Mouse (Mus musculus) embryonic fibroblast, embryonic 13.5 days (primary cell): Measurements from ENCODE around the gene Foxb1. TPM values are rescaled to one million over a fixed set of nuclear protein-coding genes. Genes with fewer than 3 reads are reported as not detected.

Experiments
- H3K27ac ChIP-seq: 2 replicates; pipeline ENCODE4 v1.5.1; 2012; ENCODE audit warnings: low read length, control low read depth, inconsistent platforms; ENCODE audit not compliant: insufficient read depth
- H3K4me1 ChIP-seq: 2 replicates; pipeline ENCODE4 v1.6.1; 2011; ENCODE audit warnings: low read length; ENCODE audit not compliant: control insufficient read depth, insufficient read depth
- H3K4me3 ChIP-seq: 2 replicates; pipeline ENCODE4 v1.5.1; 2011; ENCODE audit warnings: mild to moderate bottlenecking, control low read depth, low read length; ENCODE audit not compliant: insufficient read depth
- CTCF ChIP-seq: IDR thresholded peaks from 2 replicates; pipeline ENCODE4 v1.5.1; 2011; ENCODE audit warnings: mild to moderate bottlenecking, control low read depth, low read length, moderate library complexity, borderline replicate concordance; ENCODE audit not compliant: insufficient read depth
- POLR2A ChIP-seq: IDR thresholded peaks from 2 replicates; pipeline ENCODE4 v1.6.1; 2011; ENCODE audit warnings: low read depth, mild to moderate bottlenecking, control low read depth, low read length, moderate library complexity
- polyA plus RNA-seq: library from polyadenylated mRNA; stranded (reverse); fragments of >200 nt; gene quantifications from 2 replicates; pipeline ENCODE4 v1.2.4, GENCODE M21; 2011; ENCODE audit warnings: low read depth; ENCODE audit not compliant: missing spikeins, insufficient read length

The Foxb1 gene
- polyA plus RNA-seq, 1 experiment, result not detected

DNA sequence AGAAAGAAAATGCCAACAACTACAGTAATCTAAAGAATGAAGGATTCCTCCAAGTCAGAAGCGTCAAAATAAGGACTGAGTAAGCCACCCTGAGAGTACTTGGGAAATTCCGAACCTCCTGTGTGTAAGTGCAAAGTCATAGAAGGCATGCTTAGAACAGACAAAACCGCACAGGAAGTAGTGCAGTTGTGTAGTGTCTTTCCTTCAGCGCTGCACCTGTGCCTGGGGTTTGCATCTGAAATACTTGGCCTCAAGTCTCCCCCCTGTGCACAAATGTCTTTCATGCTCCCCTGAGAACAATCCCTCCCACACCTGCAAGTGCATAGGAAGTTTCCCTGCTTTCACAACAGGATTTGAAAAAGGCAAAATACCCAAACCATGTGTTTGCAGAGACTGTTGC, 3.5 kb downstream of the Foxb1 start:
- TF ChIP-seq POLR2A (no peak), CTCF (no peak)
- Histone ChIP-seq H3K27ac (no peak overlapping the region), H3K4me3 (no peak overlapping the region), H3K4me1 (no peaks in the 10 kb centered on the region)

GRCm38 (mm10) chr9:69756456-69756855, 4.3 kb downstream of the Foxb1 start:
- no peak overlapping the region for H3K27ac ChIP-seq
- no peak overlapping the region for H3K4me3 ChIP-seq
- no peak for TF ChIP-seq CTCF
- TF ChIP-seq POLR2A, result no peak
- no peaks in the 10 kb centered on the region for H3K4me1 ChIP-seq

GRCm38 (mm10) chr9:69756041-69756440, 4.7 kb downstream of the Foxb1 start:
- Histone ChIP-seq H3K4me3 (no peak overlapping the region), H3K27ac (no peak overlapping the region), H3K4me1 (no peaks in the 10 kb centered on the region)
- TF ChIP-seq CTCF, result no peak
- no peak for TF ChIP-seq POLR2A

- no peaks in the 10 kb centered on the region for H3K4me1 ChIP-seq
- no peak overlapping the region for H3K27ac ChIP-seq
- H3K4me3 ChIP-seq, result no peak overlapping the region
- TF ChIP-seq CTCF (no peak), POLR2A (no peak)
Measured at GRCm38 (mm10) chr9:69755157-69755556, 5.6 kb downstream of the Foxb1 start.

DNA sequence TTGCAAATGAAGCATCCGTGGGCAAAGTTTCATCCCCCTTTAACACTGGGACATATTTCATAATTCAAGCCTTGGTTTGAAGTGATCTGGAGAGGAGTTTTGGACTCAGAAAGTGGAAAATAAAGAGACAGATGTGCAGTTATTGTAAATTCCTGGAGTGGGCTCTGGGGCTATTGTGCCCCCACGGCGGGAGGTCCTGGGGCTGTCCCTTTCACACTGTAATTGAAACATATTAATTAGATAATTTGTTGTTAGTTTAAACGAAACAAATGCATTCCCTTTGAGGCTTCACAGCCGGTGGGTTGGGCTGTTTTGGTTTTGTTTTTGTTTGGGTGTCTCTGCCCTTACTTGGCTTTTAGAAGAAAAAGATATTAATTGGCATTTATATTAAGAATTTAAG, 6.0 kb downstream of the Foxb1 start:
- H3K4me3 ChIP-seq, result no peak overlapping the region
- H3K4me1 ChIP-seq, result no peaks in the 10 kb centered on the region
- TF ChIP-seq CTCF (no peak), POLR2A (no peak)
- no peak overlapping the region for H3K27ac ChIP-seq

GRCm38 (mm10) chr9:69754291-69754690, 6.4 kb downstream of the Foxb1 start:
- TF ChIP-seq POLR2A, result no peak
- TF ChIP-seq CTCF, result no peak
- Histone ChIP-seq H3K4me1 (no peaks in the 10 kb centered on the region), H3K27ac (no peak overlapping the region), H3K4me3 (no peak overlapping the region)

GRCm38 (mm10) chr9:69747971-69748370, 12.8 kb downstream of the Foxb1 start:
- Histone ChIP-seq H3K27ac (no peak overlapping the region), H3K4me1 (no peaks in the 10 kb centered on the region), H3K4me3 (no peak overlapping the region)
- TF ChIP-seq POLR2A, result no peak
- no peak for TF ChIP-seq CTCF

- no peaks in the 10 kb centered on the region for H3K4me1 ChIP-seq
- TF ChIP-seq CTCF (no peak), POLR2A (no peak)
- H3K4me3 ChIP-seq, result no peak overlapping the region
- no peak overlapping the region for H3K27ac ChIP-seq
Measured at GRCm38 (mm10) chr9:69728736-69729135, 32.0 kb downstream of the Foxb1 start.

DNA sequence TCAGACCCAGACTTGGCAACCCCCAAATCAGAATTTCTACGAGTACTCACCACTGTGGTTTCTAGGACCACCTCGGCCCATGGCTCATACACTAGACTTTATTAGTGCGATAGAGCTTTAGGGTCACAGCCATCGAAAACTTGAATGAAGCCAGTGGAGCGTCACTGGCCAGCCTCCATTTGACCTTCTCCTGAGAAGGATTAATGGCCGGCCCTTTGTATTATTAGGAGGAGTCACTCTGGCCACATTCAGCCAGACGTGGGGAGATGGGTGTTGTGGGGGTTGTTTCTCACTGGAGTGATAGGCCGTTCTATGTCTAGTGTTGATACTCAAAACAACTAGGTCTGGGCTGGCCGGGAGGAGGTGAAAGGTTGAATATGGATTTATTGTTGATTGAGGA, 42.3 kb downstream of the Foxb1 start:
- no peaks in the 10 kb centered on the region for H3K4me1 ChIP-seq
- H3K27ac ChIP-seq, result no peak overlapping the region
- H3K4me3 ChIP-seq, result no peak overlapping the region
- no peak for TF ChIP-seq POLR2A
- no peak for TF ChIP-seq CTCF

DNA sequence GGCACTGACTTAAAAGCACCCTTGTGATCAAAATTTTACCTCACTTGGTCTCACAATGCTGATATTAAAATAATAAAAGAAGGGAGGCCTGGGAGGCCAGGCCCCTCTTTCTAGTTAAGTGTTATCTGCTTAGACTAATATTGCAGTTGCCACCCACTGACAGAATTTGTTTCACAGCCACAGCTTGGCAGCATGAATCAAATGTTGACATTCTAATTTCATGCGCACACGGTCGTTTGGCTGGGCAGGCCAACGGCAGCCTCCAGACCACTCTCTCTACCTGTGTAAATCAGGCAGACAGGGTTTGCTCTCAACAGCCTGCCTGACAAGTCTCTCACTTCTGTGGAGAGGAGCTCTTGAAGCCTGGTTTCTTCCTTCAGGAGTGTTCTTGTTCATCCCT, 44.4 kb downstream of the Foxb1 start:
- no peak overlapping the region for H3K27ac ChIP-seq
- TF ChIP-seq CTCF (no peak), POLR2A (no peak)
- no peaks in the 10 kb centered on the region for H3K4me1 ChIP-seq
- H3K4me3 ChIP-seq, result no peak overlapping the region

GRCm38 (mm10) chr9:69715445-69715844, 45.3 kb downstream of the Foxb1 start:
- Histone ChIP-seq H3K4me3 (no peak overlapping the region), H3K27ac (no peak overlapping the region), H3K4me1 (no peaks in the 10 kb centered on the region)
- TF ChIP-seq CTCF (no peak), POLR2A (no peak)
